Mouse (Mus musculus) activated CD4-positive, CD25-positive, alpha-beta regulatory T cell (primary cell): ENCODE measurements around the gene Gm49361. TPM values are rescaled to one million over a fixed set of nuclear protein-coding genes. Genes with fewer than 3 reads are reported as not detected.

ENCODE experiments used
- polyA plus RNA-seq, 2 experiments: library from polyadenylated mRNA; unstranded; fragments of 100-300 nt; shearing (Covaris generic); gene quantifications; one replicate each; pipeline ENCODE4 v1.2.1; 2017

Gene Gm49361
- polyA plus RNA-seq, result not detected

DNA sequence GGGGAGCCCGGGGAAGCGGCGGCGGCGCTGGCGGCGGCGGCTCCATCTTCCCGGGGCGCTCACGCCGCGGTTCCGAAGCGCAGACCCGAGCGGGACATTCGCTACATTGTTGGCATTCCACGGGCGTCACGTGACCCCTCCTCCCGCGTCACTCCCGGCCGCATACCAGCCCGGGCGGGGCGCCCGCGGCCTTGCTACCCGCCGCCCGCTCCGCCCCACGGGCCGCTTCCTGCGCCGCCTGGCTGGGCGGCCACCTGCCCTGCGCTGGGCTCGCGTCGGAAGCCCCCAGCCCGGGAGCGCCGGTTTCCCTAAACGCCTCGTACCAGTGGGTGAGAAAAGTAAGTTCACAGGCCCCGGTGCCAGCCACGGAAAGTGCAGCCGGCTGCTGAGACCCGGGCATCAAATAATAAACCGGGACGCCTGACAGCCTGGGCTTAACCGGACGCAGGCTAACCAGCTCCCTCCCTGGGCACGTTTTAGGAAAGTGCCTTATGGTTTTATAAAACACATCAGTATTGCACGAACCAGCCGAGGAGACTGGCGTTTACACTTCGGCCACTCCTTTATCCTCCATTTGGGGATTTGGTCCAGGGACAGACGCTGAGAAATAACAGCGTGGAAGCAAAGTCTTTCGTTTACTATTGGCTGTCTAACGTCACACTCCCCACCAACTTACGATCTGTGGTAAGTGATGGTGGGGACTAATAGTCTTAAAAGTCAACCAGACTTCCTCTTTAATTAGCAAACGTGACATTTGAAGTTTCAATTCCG, at the start of gene Gm49361:
Gene Gm49361, minus strand, starts transcription at position 103 of the 771 bp plus-strand sequence.

DNA sequence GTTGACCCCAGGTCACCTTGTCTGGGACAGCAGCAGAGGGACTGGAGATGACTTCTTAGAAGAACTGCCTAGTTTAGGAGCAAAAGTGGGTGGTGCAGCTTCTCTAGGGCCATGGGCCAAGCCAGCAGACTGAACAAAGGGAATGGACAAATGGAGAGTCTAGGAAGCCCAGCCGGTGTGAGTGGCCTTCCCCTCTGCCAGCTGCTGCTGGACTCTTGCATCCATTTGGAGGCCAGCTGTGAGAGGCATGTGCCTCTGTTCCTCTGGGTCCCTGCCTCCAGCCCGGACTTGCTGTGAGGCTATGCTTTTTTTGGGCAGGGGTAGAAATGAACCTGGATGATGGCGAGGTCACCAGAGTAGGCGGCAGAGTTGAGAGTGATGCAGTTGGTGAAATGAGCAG, 12.3 kb upstream of the Gm49361 start, which contains the start of gene Lats2:
Gene Lats2, minus strand, starts transcription at position 152 of the 400 bp plus-strand sequence.

DNA sequence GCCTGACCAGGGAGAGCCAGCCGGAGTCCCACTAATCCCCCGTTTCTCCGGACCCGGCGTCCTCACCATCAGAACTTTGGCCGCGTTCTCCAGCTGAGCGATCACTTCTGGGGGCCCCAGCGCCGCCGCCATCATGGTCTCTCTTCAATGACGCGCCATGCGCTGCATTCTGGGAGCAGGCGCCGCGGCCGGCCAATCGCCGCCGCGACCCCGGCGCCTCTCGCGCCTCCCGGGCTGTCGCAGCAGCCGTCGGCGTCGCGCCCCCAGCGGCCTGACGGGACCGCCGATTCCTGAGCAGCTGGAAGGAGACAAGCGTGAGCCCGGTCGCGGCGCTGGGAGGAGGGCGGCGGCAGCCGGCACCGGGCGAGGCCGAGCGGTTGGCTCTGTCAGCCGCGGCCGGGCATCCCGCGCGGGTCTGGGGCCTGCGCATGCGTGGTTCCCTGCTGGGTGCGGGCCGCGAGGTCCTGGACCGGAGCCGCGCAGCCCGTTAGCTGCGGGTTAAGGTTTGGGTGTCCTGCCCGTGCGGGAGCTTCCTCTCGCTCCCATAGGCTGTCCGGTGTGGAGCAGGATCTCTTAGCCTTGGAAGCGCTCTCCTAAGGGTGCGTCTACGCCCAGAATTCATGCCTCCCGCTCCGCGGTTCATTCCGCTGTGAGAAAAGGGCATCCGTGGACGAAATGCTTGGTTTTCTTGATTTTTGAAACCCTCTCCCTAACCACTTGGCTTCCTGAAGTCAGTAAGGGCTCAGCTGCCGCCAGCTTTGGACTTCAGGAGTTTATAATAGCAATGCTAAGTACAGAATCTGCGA, 80.9 kb downstream of the Gm49361 start, which contains the start of gene Xpo4:
Gene Xpo4, minus strand, starts transcription at position 609 of the 806 bp plus-strand sequence.

Other genes with a start within 250 kb of the Gm49361 start
- gene Il17d, start 221.3 kb downstream of the Gm49361 start, polyA plus RNA-seq, result under 1 TPM; 0.17 to 0.68 TPM
- 100 to 1,000 TPM; 105 to 120 TPM for gene Eef1akmt1, start 174.5 kb downstream of the Gm49361 start, polyA plus RNA-seq
- gene Xpo4, start 80.7 kb downstream of the Gm49361 start, polyA plus RNA-seq, result 10 to 100 TPM; 35.7 to 42.9 TPM
- gene Lats2, start 12.3 kb upstream of the Gm49361 start, polyA plus RNA-seq, result 10 to 100 TPM; 22.2 to 86.6 TPM
- 100 to 1,000 TPM; 216 to 267 TPM for gene Sap18, start 52.1 kb upstream of the Gm49361 start, polyA plus RNA-seq
- gene Ska3, start 80.1 kb upstream of the Gm49361 start, polyA plus RNA-seq, result 1 to 10 TPM; 4.5 TPM
- 100 to 1,000 TPM; 150 to 221 TPM for gene Mrpl57, start 80.1 kb upstream of the Gm49361 start, polyA plus RNA-seq
- 100 to 1,000 TPM; 166 to 214 TPM for gene Zdhhc20, start 144.2 kb upstream of the Gm49361 start, polyA plus RNA-seq